Mouse (Mus musculus) embryonic stem cell, embryonic (primary cell): Measurements from ENCODE around the gene Mgll.

Source experiments
- CTCF ChIA-PET, 4 experiments: fragments of 300-600 bp in 2 of 4; fragments of 350-600 bp in 2 of 4; sonication (Branson Sonifier 250); formaldehyde crosslinking; loops; one replicate each; lab custom pipeline; 2022; ENCODE audit warnings: inconsistent platforms in 2 of 4; lab: Charles Lee
- POLR2A ChIA-PET, 4 experiments: fragments of 300-600 bp in 2 of 4; fragments of 350-600 bp in 2 of 4; sonication (Branson Sonifier 250); formaldehyde crosslinking; loops; one replicate each; lab custom pipeline; 2022; ENCODE audit warnings: antibody characterized with exemption in 4 of 4, inconsistent platforms in 1 of 4; lab: Charles Lee

Gene Mgll

DNA sequence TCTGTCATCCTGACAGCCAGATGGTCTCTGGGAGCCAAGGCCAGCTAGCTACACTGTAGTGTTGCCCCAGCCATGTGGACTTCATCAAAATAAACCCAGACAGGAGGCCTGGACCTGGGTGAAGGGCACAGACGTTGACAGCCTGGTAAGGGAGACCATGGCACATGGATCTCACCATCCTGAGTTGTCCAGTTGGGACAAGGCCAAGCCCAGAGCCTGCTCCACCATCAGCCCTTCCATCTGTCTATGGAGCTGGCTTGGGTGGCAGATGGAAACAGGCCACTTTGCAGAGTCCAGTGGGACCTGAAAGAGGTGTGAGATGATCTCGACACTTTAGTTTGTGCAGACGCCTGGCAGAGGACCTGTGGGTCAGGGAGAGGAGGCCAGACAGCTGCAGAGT lies 76.5 kb downstream of the Mgll start:
- ChIA-PET CTCF (interaction anchor here in 1 of 4 experiments (0.6 kb wide), 1 partner anchor 106 kb away, joined by 3 read pairs; no protein-coding TSS in a partner anchor), POLR2A (no interaction called here)

DNA sequence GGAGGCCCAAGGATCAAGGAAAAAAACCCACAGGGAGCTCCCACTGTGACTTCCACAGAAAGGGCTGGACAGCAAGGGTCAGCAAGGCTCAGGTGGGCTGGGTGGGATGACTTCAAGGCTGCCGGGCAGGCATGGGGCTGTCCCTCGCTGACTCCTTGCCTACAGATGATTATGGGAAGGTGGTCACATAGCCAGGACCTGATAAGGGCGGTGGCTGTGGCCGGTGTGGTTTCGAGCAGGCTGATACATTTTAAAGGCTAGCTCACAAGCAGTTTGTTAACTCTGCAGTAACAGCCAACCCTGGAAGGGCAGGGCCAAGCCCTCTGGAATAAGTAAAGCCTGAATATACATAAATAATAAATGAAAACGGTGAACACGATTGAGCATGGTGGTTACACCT lies 78.8 kb downstream of the Mgll start:
- ChIA-PET POLR2A (interaction anchor here in 1 of 4 experiments (1.3 kb wide), 1 partner anchor 366 kb away, joined by 3 read pairs; no protein-coding TSS in a partner anchor), CTCF (interaction anchor here in 1 of 4 experiments (1.4 kb wide), 1 partner anchor 28 kb away, joined by 3 read pairs; no protein-coding TSS in a partner anchor)

DNA sequence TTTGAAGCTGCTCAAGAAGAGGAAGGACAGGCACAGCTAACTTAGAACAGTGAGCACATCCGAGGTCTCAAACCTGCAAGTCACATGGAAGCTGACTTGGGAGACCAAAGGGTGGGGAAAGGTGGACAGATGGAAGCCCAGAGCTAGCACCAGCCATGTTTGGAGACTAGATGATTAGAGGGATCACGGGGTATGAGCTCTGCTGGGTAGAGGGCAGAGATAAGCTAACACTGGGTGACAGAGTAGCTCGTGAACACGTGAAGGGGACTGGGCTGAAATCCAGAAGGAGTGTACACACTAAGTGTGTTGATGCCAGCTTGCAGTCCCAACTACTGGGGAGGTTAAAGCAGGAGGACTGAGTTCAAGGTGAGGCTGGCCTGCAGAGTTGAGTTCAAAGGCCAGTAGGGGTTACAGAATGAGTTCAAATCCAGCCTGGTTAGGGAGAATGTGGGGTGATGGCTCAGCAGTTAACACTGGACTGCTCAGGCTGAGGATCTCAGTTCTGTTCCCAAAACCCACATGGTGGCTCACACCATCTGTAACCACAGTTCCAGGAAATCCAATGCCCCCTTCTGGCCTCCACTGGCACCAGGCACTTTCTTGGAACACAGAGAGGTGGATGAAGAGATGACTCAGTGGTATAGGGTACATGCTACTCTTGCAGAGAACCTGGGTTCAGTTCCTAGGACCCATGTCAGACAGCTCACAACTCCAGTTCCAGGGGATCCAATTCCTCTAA lies 79.9 kb downstream of the Mgll start:
- POLR2A ChIA-PET, result interaction anchor here in 1 of 4 experiments (0.9 kb wide), 1 partner anchor 11 kb away, joined by 3 read pairs; no protein-coding TSS in a partner anchor
- CTCF ChIA-PET, result interaction anchor here in 3 of 4 experiments (0.6 to 1.0 kb wide), 4 partner anchors 13 to 263 kb away, joined by 3 to 5 read pairs (median 3); no protein-coding TSS in a partner anchor

- ChIA-PET CTCF (interaction anchor here in 3 of 4 experiments (0.6 to 1.0 kb wide), 4 partner anchors 37 to 834 kb away, joined by 3 to 4 read pairs (median 4); partner anchors contain the start of gene Abtb1 (in 1 of the 3)), POLR2A (interaction anchor here in 2 of 4 experiments (0.7 to 1.2 kb wide), 3 partner anchors 10 to 28 kb away, joined by 3 to 8 read pairs (median 3); no protein-coding TSS in a partner anchor)
Observed at GRCm38 (mm10) chr6:88804966-88805577, 80.9 kb downstream of the Mgll start.

DNA sequence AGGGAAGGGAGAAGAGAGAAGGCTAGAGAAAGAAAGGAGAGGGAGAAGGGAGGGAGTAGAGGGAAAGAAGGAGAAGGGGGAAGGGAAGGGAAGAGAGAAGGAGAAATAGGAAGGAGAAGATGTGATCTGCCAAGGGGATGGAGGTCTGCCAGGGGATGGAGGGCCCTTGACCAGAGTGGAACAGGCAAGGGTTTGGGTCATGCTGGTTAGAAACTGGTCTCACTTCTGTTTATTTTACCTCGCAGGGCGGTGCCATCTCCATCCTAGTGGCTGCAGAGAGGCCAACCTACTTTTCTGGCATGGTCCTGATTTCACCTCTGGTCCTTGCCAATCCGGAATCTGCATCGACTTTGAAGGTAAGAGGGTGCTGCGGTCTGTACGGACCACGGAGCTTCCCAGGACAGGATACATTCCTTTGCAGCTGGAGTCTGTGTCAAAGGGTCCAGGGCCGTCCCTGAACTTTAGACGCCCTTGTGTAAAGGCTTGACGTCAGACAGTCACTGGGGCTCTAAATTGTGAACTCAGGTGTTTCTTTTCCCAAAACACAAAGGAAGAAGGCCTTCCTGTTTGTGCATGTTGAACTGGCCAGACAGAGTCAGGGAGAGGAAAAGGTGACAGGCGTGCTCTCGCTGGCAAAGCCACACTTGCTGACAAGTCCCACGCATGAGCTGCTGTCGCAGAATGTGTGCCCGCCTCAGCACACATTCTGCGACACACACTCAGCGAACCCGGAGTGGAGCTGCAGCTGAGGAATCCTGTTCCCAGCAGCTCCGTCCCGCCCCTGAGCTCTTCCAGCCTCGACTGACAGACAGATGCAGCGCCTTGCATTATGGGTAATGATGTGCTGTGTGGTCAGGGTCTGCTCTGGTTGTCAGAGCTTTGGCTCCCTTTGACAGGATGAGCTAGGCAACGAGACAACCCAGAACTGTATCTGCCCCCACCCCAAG lies 85.2 kb downstream of the Mgll start:
- ChIA-PET POLR2A (interaction anchor here in 3 of 4 experiments (0.5 to 1.7 kb wide), 4 partner anchors 24 to 93 kb away, joined by 3 to 9 read pairs (median 3); partner anchors contain the start of gene Abtb1 (in 1 of the 3)), CTCF (interaction anchor here (0.7 to 1.4 kb wide), 5 partner anchors 16 to 262 kb away, joined by 3 to 6 read pairs (median 4); partner anchors contain the start of gene Abtb1 (in 1 of the 4))

- CTCF ChIA-PET, result interaction anchor here in 3 of 4 experiments (1.2 to 1.4 kb wide), 3 partner anchors 21 to 263 kb away, joined by 3 to 6 read pairs (median 4); partner anchors contain the start of gene Abtb1 (in 1 of the 3)
- POLR2A ChIA-PET, result interaction anchor here in 3 of 4 experiments (0.5 to 1.7 kb wide), 3 partner anchors 25 to 92 kb away, joined by 3 to 9 read pairs (median 3); no protein-coding TSS in a partner anchor
Observed at GRCm38 (mm10) chr6:88810291-88810690, 86.1 kb downstream of the Mgll start.

DNA sequence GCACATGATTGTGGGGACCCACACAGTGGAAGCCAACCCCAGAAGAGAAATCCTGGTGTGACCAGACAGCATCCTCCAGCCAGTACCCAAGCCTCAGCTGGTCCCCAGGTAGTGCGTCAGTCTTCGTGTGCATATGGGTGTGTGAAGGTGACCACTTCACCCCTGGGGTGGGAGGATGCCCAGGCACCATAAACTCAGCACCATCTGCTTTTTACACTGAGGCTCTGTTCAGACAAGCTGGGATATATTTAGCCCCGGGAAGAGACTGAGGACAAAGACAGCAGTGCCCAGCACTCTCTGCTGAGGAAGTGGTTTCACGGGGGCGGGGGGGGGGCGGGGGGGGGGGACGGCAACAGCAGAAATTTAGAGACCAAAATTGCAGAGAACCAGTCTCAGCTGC lies 87.2 kb downstream of the Mgll start:
- CTCF ChIA-PET, result interaction anchor here in 3 of 4 experiments (0.6 to 2.6 kb wide), 14 partner anchors 10 to 253 kb away, joined by 3 to 9 read pairs (median 4); partner anchors contain the start of gene Abtb1 (in 1 of the 3)
- POLR2A ChIA-PET, result interaction anchor here in 2 of 4 experiments (0.7 to 1.5 kb wide), 3 partner anchors 15 to 1855 kb away, joined by 3 to 7 read pairs (median 3); no protein-coding TSS in a partner anchor

- ChIA-PET CTCF (interaction anchor here (0.6 to 3.0 kb wide), 18 partner anchors 10 to 103 kb away, joined by 3 to 12 read pairs (median 4); partner anchors contain the start of gene Abtb1 (in 1 of the 4)), POLR2A (interaction anchor here in 2 of 4 experiments (0.7 to 1.5 kb wide), 5 partner anchors 13 to 1854 kb away, joined by 3 to 7 read pairs (median 3); partner anchors contain the start of gene Abtb1 (in 1 of the 2))
Observed at GRCm38 (mm10) chr6:88811880-88812400, 87.7 kb downstream of the Mgll start.

DNA sequence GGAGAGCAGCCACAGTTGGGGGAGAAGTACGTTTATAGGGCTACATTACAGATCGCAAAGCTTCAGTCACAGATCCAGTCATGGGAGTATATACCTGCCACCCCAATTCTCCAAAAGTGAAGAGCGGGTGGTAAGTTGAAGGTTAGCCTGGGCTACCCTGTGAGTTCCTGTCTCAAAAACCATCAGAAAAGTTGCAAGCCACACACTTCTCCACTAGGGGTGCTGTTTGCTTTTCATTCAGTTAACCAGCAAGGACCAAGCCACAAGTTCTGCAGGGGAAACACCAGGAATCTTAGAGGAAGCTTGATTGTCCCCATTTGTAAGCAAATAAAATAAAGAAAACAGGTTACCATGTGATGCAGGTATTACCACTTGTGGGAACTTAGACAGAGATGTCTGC lies 88.7 kb downstream of the Mgll start:
- CTCF ChIA-PET, result interaction anchor here (0.6 to 3.0 kb wide), 14 partner anchors 10 to 348 kb away, joined by 3 to 12 read pairs (median 4); partner anchors contain the start of genes Abtb1 (in 1 of the 4) and Ruvbl1 (in 1 of the 4)
- POLR2A ChIA-PET, result interaction anchor here in 2 of 4 experiments (1.0 to 1.5 kb wide), 6 partner anchors 12 to 31 kb away, joined by 3 to 7 read pairs (median 3); partner anchors contain the start of gene Abtb1 (in 2 of the 2)

- CTCF ChIA-PET, result interaction anchor here in 3 of 4 experiments (0.5 to 3.0 kb wide), 8 partner anchors 12 to 123 kb away, joined by 3 to 12 read pairs (median 6); partner anchors contain the start of gene Abtb1 (in 1 of the 3)
- POLR2A ChIA-PET, result interaction anchor here in 3 of 4 experiments (0.6 to 1.7 kb wide), 3 partner anchors 19 to 468 kb away, joined by 3 to 9 read pairs (median 5); partner anchors contain the start of gene Abtb1 (in 1 of the 3)
Observed at GRCm38 (mm10) chr6:88813832-88814231, 89.6 kb downstream of the Mgll start.

DNA sequence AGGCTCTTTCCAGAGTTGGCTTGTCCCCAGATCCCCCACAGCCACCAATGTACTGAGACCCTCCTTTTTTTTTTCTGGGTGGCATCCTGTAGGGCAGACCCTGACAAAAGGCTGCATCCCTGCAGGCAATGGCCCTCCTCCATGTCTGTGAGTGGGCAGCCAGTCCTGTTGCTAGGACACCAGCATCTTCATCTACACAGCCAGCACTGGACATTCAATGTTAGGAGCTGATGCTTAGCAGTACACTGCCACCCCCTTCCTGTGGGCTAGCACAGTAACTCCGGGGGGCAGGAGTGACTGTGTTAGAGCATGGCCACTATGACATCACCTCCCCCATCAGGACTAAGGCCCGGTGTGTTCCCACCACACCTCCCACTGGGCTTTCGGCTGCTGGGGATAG lies 90.8 kb downstream of the Mgll start:
- ChIA-PET CTCF (interaction anchor here in 2 of 4 experiments (0.7 to 1.6 kb wide), 3 partner anchors 27 to 822 kb away, joined by 3 to 8 read pairs (median 6); partner anchors contain the start of gene Abtb1 (in 1 of the 2)), POLR2A (interaction anchor here in 2 of 4 experiments (0.6 to 1.7 kb wide), 3 partner anchors 10 to 52 kb away, joined by 3 to 5 read pairs (median 3); no protein-coding TSS in a partner anchor)

GRCm38 (mm10) chr6:88815489-88815888 lies 91.3 kb downstream of the Mgll start:
- POLR2A ChIA-PET, result interaction anchor here in 1 of 4 experiments (1.0 kb wide), 1 partner anchor 11 kb away, joined by 3 read pairs; no protein-coding TSS in a partner anchor
- CTCF ChIA-PET, result no interaction called here

DNA sequence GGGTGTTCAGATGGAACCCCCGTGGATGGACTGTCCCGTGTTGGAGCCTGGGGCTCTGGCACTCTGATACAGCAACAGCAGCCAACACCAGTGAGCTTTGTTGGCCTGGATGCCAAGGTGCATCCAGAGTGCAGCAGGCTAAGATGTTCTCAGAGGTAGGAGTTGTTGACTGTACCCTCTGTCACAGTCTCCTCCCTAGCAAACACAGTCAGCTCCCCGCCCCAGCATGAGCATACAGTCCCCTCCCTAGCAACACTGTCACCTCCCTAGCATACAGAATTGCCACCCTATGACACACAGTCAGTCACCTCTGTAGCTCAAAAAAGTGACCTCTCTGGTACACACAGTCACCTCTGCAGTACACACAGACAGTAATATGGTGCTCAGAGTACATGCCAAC lies 92.7 kb downstream of the Mgll start:
- ChIA-PET CTCF (interaction anchor here in 2 of 4 experiments (0.7 to 1.1 kb wide), 2 partner anchors 10 to 39 kb away, joined by 3 to 4 read pairs; no protein-coding TSS in a partner anchor), POLR2A (interaction anchor here in 2 of 4 experiments (0.7 to 1.4 kb wide), 2 partner anchors 62 to 176 kb away, joined by 3 to 6 read pairs; no protein-coding TSS in a partner anchor)

- ChIA-PET CTCF (interaction anchor here in 2 of 4 experiments (1.1 to 1.3 kb wide), 2 partner anchors 11 to 21 kb away, joined by 3 to 5 read pairs; partner anchors contain the start of gene Abtb1 (in 1 of the 2)), POLR2A (interaction anchor here in 2 of 4 experiments (0.6 to 0.7 kb wide), 2 partner anchors 66 to 100 kb away, joined by 3 to 6 read pairs; no protein-coding TSS in a partner anchor)
Observed at GRCm38 (mm10) chr6:88820853-88821252, 96.6 kb downstream of the Mgll start.

DNA sequence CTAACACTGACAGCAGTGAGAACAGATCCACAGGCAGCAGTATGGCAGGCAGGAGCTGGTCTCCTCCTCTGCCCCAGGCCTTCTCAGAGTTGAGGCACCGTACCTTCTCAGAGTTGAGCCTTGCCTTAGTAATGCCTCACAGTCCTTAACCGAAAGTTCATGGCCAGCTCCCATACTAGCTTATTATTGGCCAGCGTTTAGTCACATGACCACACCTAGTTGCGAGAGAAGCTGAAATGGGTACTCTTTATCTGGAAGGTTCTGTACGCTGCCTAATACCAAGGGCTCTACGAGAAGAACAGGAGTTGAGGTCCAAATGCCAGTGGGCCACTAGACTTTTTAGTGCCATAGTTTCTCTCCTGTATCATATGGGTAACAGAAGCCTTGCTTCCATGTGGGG lies 97.1 kb downstream of the Mgll start:
- ChIA-PET CTCF (interaction anchor here in 1 of 4 experiments (1.1 kb wide), 1 partner anchor 21 kb away, joined by 3 read pairs; the partner anchor contains the start of gene Abtb1), POLR2A (interaction anchor here in 2 of 4 experiments (0.6 to 0.7 kb wide), 2 partner anchors 65 to 100 kb away, joined by 3 to 6 read pairs; no protein-coding TSS in a partner anchor)

DNA sequence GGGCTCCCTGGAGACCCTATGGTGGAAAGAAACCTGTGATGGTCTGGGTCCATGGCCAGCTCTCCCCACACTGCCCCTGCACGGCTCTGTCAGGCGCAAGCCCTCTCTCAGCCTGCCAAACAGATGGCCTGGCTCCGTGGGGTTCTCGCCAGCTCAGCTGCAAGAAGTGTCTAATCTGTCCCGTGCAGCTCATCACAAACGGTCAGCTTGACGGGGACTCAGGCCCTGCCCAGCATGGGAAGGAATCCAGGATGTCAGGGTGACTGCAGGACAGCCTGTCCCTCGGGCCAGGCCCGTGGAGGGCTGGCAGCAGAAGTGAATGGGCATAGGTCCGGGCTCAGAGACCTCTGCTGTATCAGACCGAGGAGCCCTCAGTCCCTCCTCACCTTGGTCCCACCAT lies 97.7 kb downstream of the Mgll start:
- CTCF ChIA-PET, result interaction anchor here in 1 of 4 experiments (1.1 to 1.2 kb wide), 2 partner anchors 20 to 95 kb away, joined by 3 read pairs; partner anchors contain the start of gene Abtb1

More for the DNA sequence above, 97.7 kb downstream of the Mgll start:
- POLR2A ChIA-PET, result no interaction called here
